Mouse (Mus musculus) heart, adult 2 months (tissue): Measurements from ENCODE around the gene Gm10358. TPM values are rescaled to one million over a fixed set of nuclear protein-coding genes. Genes with fewer than 3 reads are reported as not detected.
"Not testable (repeated sequence)": the region's sequence is repeated elsewhere in the genome, so short reads cannot be mapped to it uniquely, and the experiment has no call there.

Source experiments
- DNase-seq, 2 experiments: peaks; one replicate each; pipeline ENCODE4 v3.0.0; 2021
- H3K27ac ChIP-seq: fragments of 200-600 bp; 2 replicates; pipeline ENCODE4 v1.8.1; 2022
- H3K27me3 ChIP-seq: fragments of 200-500 bp; 2 replicates; pipeline ENCODE4 v1.6.1; 2012; ENCODE audit warnings: mild to moderate bottlenecking, low read length, inconsistent platforms, mixed read lengths; ENCODE audit not compliant: control insufficient read depth, insufficient read depth
- H3K36me3 ChIP-seq: fragments of 200-500 bp; 2 replicates; pipeline ENCODE4 v1.6.1; 2012; ENCODE audit warnings: low read length, inconsistent platforms; ENCODE audit not compliant: control insufficient read depth, insufficient read depth
- H3K4me1 ChIP-seq: fragments of 200-500 bp; 2 replicates; pipeline ENCODE4 v1.6.1; 2011; ENCODE audit warnings: low read length; ENCODE audit not compliant: control insufficient read depth, insufficient read depth
- H3K4me3 ChIP-seq: fragments of 200-600 bp; 2 replicates; pipeline ENCODE4 v1.8.1; 2022
- H3K79me2 ChIP-seq: fragments of 200-500 bp; replicated peaks from 2 replicates; pipeline ENCODE4 v1.6.1; 2012; ENCODE audit warnings: mild to moderate bottlenecking, inconsistent platforms, low read length, moderate library complexity, mixed read lengths; ENCODE audit not compliant: control insufficient read depth, insufficient read depth
- H3K9ac ChIP-seq: fragments of 200-500 bp; 2 replicates; pipeline ENCODE4 v1.6.1; 2012; ENCODE audit warnings: low read depth, mild to moderate bottlenecking, control low read depth, inconsistent platforms, low read length, mixed read lengths
- CTCF ChIP-seq: fragments of 200-600 bp; IDR thresholded peaks from 2 replicates; pipeline ENCODE4 v1.8.1; 2022; ENCODE audit warnings: antibody characterized with exemption, mild to moderate bottlenecking, moderate library complexity
- EP300 ChIP-seq: fragments of 200-500 bp; IDR thresholded peaks from 2 replicates; pipeline ENCODE4 v1.6.1; 2011; ENCODE audit warnings: low read depth, low read length, control low read depth; ENCODE audit not compliant: insufficient read depth
- POLR2A ChIP-seq: fragments of 200-500 bp; IDR thresholded peaks from 2 replicates; pipeline ENCODE4 v1.6.1; 2011; ENCODE audit warnings: mild to moderate bottlenecking, low read depth, low read length, control low read depth; ENCODE audit not compliant: insufficient read depth
- WGBS: fragments of 180-500 bp; shearing (Covaris S2); methylation state at CpG from one replicate; pipeline ENCODE4 v1.1.7; 2018; 5-methylcytosine and 5-hydroxymethylcytosine counted together
- intact Hi-C: fragments of 180-260 bp; cut with DNase I; formaldehyde crosslinking; loops from one replicate; pipeline ENCODE4 v1.15.1; 2025
- long read RNA-seq: library from polyadenylated mRNA; stranded (forward); transcript quantifications from one replicate; pipeline ENCODE4 v2.0.0, GENCODE M21; 2021
- polyA plus RNA-seq: library from polyadenylated mRNA; depleted of rRNA; stranded (reverse); fragments of >200 nt; gene quantifications from 2 replicates; pipeline ENCODE4 v1.2.3, GENCODE M21; 2012; rRNA removed
- total RNA-seq, 2 experiments: library from RNA; stranded (reverse); gene quantifications; 2 replicates each; pipeline ENCODE4 v1.2.3; 2021

The Gm10358 gene
- total RNA-seq (not detected), polyA plus RNA-seq (1.2 and 1.4 TPM in 2 replicates)
- long read RNA-seq, partial matches to known transcripts, result 0 of 3 reads
- long read RNA-seq, other reads (novel, unspliced or antisense), result 0 of 3 reads

DNA sequence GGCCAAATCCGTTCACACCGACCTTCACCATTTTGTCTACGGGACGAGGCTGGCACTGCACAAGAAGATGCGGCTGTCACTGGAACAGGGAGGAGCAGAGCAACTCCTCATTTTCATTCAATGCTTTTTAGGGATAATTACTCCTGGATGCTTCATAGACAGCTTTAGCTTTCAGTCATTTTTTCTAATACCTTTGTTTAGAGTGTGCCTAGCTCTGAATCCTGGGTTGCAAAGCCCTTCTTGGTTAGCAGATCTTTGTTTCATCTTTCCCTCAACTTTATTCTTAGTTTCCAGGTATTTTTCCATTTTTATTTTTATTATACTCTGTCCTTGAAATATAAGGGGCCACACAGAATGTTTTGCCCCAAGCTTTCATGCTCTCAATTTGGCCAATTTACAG, at the start of gene Gm10358:
Gm10358 (minus strand) TSS at position 101 of the 400 bp plus-strand sequence.
- TF ChIP-seq POLR2A (no peak), EP300 (no peak), CTCF (no peak)

DNA sequence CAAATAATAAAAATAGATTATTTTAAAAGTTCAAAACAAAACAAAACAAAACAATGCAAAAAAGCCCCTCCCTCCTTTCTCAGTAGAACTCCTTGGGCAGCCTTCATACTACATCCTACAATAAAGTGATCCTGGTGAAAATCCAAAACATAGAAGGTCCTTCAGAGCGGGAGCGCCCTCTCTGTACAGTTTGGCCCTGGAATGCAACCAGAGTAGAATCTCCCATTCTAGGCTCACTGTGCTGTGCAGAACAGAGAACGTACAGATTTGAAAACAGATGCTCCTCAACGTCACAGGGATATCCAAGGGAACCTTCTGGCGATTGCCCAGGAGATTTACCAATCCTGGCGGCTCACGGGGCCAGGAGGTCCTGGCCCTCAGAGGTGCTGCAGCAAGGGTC, 42.0 kb upstream of the Gm10358 start, which contains the start of gene Iqcm:
Iqcm (plus strand) TSS at position 301 of the 400 bp plus-strand sequence.
- Histone ChIP-seq H3K9ac (no peak within 1 kb of the TSS), H3K4me3 (no peak within 1 kb of the TSS), H3K27me3 (no peaks in the 10 kb centered on the region), H3K4me1 (no peaks in the 10 kb centered on the region), H3K27ac (no peak within 1 kb of the TSS), H3K79me2 (no peaks in the 10 kb centered on the region), H3K36me3 (no peaks in the 10 kb centered on the region)
- TF ChIP-seq CTCF, result no peak
- no peak for TF ChIP-seq POLR2A
- TF ChIP-seq EP300, result no peak
- WGBS, result 77% methylated on average over 7 of the region's 7 CpGs
- DNase-seq, result no peak
- intact Hi-C loops, result no loop called here

More for the DNA sequence above, at the start of gene Gm10358:
- DNase-seq, result no peak
- Histone ChIP-seq H3K9ac (no peak within 1 kb of the TSS), H3K27ac (no peak within 1 kb of the TSS), H3K79me2 (no peaks in the 10 kb centered on the region), H3K4me3 (no peak within 1 kb of the TSS), H3K27me3 (no peaks in the 10 kb centered on the region), H3K36me3 (no peaks in the 10 kb centered on the region), H3K4me1 (no peaks in the 10 kb centered on the region)
- intact Hi-C loops, result no loop called here
- 97% methylated on average over 5 of the region's 5 CpGs for WGBS

DNA sequence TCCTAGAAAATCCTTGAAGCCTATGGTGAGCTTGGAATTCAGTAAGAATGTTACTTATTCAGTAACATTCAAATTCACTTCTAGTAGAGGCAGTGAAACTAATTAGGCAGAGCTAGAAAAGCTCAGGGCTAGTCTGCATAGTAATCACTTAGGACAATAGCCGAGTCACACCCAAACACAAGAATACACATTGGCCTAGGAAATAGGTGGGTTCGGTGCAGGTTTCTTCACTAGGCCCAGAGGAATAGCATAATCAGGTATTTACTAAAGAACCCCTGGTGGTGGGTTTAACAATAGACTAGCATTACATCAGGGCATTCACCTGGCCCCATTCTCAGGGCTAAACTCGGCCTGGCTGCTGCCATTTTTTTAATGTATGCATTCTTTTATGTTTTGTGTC, 9.3 kb upstream of the Gm10358 start:
- H3K79me2 ChIP-seq, H3K4me1 ChIP-seq, DNase-seq, H3K36me3 ChIP-seq, intact Hi-C loops, H3K4me3 ChIP-seq, H3K27me3 ChIP-seq, H3K9ac ChIP-seq, H3K27ac ChIP-seq: not testable (repeated sequence)
- 82% methylated on average over 3 of the region's 3 CpGs for WGBS

DNA sequence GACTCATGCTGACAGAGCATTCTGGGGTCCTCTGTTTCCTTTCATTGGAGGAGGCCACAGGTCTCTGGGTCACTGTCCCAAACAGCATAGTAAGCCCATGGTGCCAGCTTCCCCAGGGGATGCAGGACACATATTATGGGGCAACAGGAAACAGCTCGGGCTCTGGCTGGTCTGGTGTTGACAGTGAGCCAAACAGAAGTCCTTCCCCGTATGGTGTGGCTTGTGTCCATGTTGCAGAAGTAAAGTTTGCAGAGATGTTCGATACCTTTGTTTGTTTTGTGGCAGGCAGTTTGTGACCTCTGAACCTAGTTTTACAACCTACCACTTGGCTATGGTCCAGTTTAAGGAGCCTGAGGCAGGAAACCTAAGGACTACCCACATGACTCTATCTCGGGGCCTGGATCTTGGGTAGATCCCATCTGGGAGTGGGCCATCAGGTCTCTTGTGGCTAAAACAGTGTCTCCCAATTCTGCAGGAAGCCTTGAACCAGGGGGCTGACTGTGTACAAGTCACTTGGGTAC, 21.6 kb downstream of the Gm10358 start:
- Histone ChIP-seq H3K4me1 (no peaks in the 10 kb centered on the region), H3K27me3 (no peaks in the 10 kb centered on the region), H3K27ac (no peak overlapping the region), H3K9ac (no peak overlapping the region), H3K4me3 (no peak overlapping the region), H3K79me2 (no peaks in the 10 kb centered on the region), H3K36me3 (no peaks in the 10 kb centered on the region)
- 68% methylated on average over 4 of the region's 4 CpGs for WGBS
- TF ChIP-seq EP300, result no peak
- no peak for TF ChIP-seq CTCF
- no peak for TF ChIP-seq POLR2A
- intact Hi-C loops, result no loop called here
- no peak for DNase-seq

DNA sequence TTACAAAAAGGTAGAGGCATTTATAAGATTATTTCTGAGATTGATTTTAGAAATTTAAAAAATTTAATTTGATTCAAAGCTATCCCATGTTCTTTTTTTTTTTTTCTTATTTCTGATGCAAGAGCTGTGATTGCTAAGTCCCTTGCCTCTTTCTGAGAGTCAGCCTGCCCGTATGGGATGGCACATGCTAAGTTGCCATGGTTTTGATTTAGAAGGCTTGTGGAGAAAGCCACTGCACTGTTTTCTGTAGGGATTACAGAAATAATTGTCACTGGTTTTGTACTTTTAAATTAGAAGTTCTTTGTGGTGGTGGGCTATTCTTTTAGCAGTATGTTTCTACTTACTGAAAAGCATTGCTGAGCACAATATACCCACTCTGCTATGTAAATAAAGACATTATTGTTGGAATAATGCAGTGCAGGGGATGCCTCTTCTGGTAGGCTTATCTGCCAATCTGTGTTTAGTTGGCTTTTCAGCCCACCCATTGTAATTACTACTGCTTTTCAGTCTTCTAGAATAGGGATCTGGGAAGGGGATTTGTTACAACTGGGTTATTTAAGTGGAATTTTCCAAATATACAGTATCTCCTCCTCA, 30.8 kb downstream of the Gm10358 start:
- Histone ChIP-seq H3K27ac (no peak overlapping the region), H3K9ac (no peak overlapping the region), H3K4me3 (no peak overlapping the region), H3K79me2 (no peaks in the 10 kb centered on the region), H3K27me3 (no peaks in the 10 kb centered on the region), H3K4me1 (no peaks in the 10 kb centered on the region), H3K36me3 (no peaks in the 10 kb centered on the region)
- WGBS, result 67% methylated on average over 1 of the region's 1 CpGs
- TF ChIP-seq EP300 (no peak), POLR2A (no peak), CTCF (no peak)
- no peak for DNase-seq
- intact Hi-C loops, result no loop called here

DNA sequence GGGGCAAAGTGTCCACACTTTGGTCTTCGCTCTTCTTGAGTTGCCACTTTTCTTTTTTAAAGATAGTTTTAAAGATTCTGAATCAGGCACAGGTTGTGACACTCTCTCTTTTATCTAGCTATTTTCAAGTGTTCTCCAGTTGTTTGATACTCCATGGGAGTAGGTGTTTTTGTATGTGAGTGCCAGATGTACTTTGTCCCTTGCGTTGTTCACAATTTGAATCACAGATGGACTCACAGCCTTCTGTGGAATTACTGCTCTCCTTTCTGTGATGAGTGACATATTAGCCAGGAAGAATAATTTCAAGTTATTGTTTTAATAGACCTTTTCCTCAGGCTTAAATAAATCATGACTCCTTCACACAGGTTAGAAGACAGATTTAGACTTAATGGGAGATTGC, 34.4 kb downstream of the Gm10358 start:
- Histone ChIP-seq H3K27ac (no peak overlapping the region), H3K4me3 (no peak overlapping the region), H3K79me2 (no peaks in the 10 kb centered on the region), H3K36me3 (no peaks in the 10 kb centered on the region), H3K9ac (no peak overlapping the region), H3K4me1 (no peaks in the 10 kb centered on the region), H3K27me3 (no peaks in the 10 kb centered on the region)
- DNase-seq, result no peak
- 91% methylated on average over 2 of the region's 2 CpGs for WGBS
- TF ChIP-seq CTCF (no peak), POLR2A (no peak), EP300 (no peak)
- intact Hi-C loops, result no loop called here

Other genes with a start within 250 kb of the Gm10358 start
- gene Rasd2, start 192.6 kb downstream of the Gm10358 start, total RNA-seq, result 1 to 10 TPM; 3.7 to 5.6 TPM
- 2.8 and 2.9 TPM in 2 replicates for gene Rasd2, start 192.6 kb downstream of the Gm10358 start, polyA plus RNA-seq
- not detected for gene Iqcm, start 42.1 kb upstream of the Gm10358 start, total RNA-seq
- not detected in 2 replicates for gene Iqcm, start 42.1 kb upstream of the Gm10358 start, polyA plus RNA-seq